In the genomic region with DNA sequence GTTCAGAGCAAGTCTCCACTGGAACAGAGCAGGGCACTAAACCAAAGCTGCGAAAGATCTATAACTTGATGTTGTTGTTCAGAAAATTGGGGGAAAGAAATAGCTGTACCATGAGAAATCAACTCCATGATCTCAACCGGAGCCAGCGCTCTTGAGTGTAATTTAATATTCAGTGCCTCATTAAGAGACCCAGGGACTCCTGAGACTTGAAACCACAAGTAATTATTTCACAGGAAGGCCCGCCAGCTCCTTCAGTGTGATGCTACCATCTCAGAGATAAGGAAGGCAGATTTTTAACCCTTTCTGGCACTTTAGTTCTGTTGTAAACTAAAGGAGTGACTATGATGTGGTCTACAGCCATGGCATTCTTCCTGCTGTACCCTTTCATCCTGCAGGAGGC, we compare ENCODE assay signal across 14 mouse cellular contexts.
"Had no signal": no experiment of that assay in that cellular context is flagged by ENCODE, and none has a peak within 500 bp of the region (broad histone marks: within the 10 kb centered on the region; RNA-seq: fewer than 3 reads in every experiment).

No protein-coding gene starts in this region.

- H3K36me3 ChIP-seq: limb, embryonic 15.5 days; liver, embryonic 12.5 days; midbrain, embryonic 10.5 days; neural tube, embryonic 12.5 days had no signal

- H3K27ac ChIP-seq: left cerebral cortex, adult 2 months; limb, embryonic 15.5 days; liver, embryonic 12.5 days; midbrain, embryonic 10.5 days; neural tube, embryonic 12.5 days; stomach, postnatal 0 days had no signal

- H3K9me3 ChIP-seq: limb, embryonic 15.5 days; liver, embryonic 12.5 days; midbrain, embryonic 10.5 days; neural tube, embryonic 12.5 days had no signal

- DNase-seq: kidney, adult 11 months; kidney, adult 9 months; kidney, postnatal 14 days; lung, embryonic 14.5 days; lung, postnatal 10 days; lung, postnatal 4 days; thymus, postnatal 4 days had no signal

- H3K27me3 ChIP-seq: limb, embryonic 15.5 days; liver, embryonic 12.5 days; neural tube, embryonic 12.5 days had no signal

- ATAC-seq: liver, embryonic 12.5 days had no signal

- H3K4me2 ChIP-seq: limb, embryonic 15.5 days; liver, embryonic 12.5 days; lung, embryonic 14.5 days; neural tube, embryonic 12.5 days had no signal

- H3K9ac ChIP-seq: limb, embryonic 15.5 days; liver, embryonic 12.5 days; lung, embryonic 14.5 days; neural tube, embryonic 12.5 days had no signal

- H3K4me1 ChIP-seq: limb, embryonic 15.5 days; liver, embryonic 12.5 days; midbrain, embryonic 10.5 days; neural tube, embryonic 12.5 days had no signal

- H3K4me3 ChIP-seq: left cerebral cortex, adult 2 months; limb, embryonic 15.5 days; liver, embryonic 12.5 days; midbrain, embryonic 10.5 days; myocyte; neural tube, embryonic 12.5 days had no signal
